Mouse (Mus musculus) olfactory bulb, adult 2 months (tissue): ENCODE measurements around the gene Gm20431.

ENCODE experiments used
- CTCF ChIP-seq: fragments of 200-500 bp; IDR thresholded peaks from 2 replicates; pipeline ENCODE4 v1.5.1; 2012; ENCODE audit warnings: low read depth, mild to moderate bottlenecking, low read length, moderate library complexity; ENCODE audit not compliant: insufficient read depth
- POLR2A ChIP-seq: fragments of 200-500 bp; IDR thresholded peaks from 2 replicates; pipeline ENCODE4 v1.6.1; 2012; ENCODE audit warnings: mild to moderate bottlenecking, low read depth, low read length, moderate library complexity; ENCODE audit not compliant: insufficient read depth

DNA sequence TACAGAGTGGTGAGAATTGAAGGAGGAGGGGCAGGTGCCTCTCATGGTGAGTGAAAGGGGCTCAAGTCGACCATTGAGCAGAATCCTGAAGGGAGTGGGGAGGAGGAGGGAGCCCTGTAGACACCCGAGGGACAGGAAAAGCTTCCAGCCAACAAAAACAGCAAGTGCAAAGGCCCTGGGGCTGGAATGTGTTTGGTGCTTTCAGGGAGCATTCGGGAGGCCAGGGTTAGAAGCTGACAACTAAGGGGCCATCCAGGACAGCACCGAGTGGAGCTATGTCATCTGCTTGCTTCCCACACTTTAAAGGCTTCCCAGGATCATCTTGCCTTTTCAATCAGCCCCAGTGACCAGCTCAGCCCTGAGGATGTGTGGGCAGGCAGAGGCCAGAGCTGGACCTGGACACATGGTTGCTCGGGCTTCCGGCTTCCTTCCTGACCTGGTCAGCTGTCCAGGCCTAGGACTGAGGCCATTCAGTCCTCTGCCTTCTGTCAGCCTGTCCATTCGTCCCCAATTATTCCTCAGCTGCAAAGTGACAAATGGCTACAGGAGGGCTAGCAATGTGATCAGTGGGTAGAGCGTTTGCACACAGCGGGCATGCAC is 84.0 kb downstream of the Gm20431 start:
- TF ChIP-seq CTCF (no peak), POLR2A (no peak)
